Mouse (Mus musculus) forebrain, embryonic 16.5 days (tissue): ENCODE measurements at regions not wholly inside any gene's neighbourhood (a gene's known extent, or its start where the extent isn't known, plus 50 kb on each side); places are given as distances from the start of the nearest gene placed in this dataset.
A peak's percentile ranks its signal among the peaks of the same experiment; 100 is the strongest.

Source experiments
- ATAC-seq: fragments of 200-750 bp; cut with Nextera tagmentation; 2 replicates; pipeline ENCODE4 v1.8.0; 2017; ENCODE audit warnings: mild to moderate bottlenecking, moderate library complexity
- H3K27ac ChIP-seq: fragments of 300-500 bp; sonication (generic); 2 replicates; pipeline ENCODE4 v1.5.1; 2014; ENCODE audit warnings: low read length, control low read depth
- H3K27me3 ChIP-seq: fragments of 300-500 bp; sonication (generic); replicated peaks from 2 replicates; pipeline ENCODE4 v1.6.1; 2014; ENCODE audit warnings: low read length; ENCODE audit not compliant: control insufficient read depth, insufficient read depth
- H3K36me3 ChIP-seq: fragments of 300-500 bp; sonication (generic); 2 replicates; pipeline ENCODE4 v1.6.1; 2014; ENCODE audit not compliant: control insufficient read depth, insufficient read depth
- H3K4me1 ChIP-seq: fragments of 300-500 bp; sonication (generic); replicated peaks from 2 replicates; pipeline ENCODE4 v1.6.1; 2014; ENCODE audit warnings: low read length; ENCODE audit not compliant: control insufficient read depth, insufficient read depth
- H3K4me2 ChIP-seq: fragments of 300-500 bp; sonication (generic); 2 replicates; pipeline ENCODE4 v1.6.1; 2014; ENCODE audit warnings: mild to moderate bottlenecking, low read length, control low read depth
- H3K4me3 ChIP-seq: fragments of 300-500 bp; sonication (generic); replicated peaks from 2 replicates; pipeline ENCODE4 v1.5.1; 2014; ENCODE audit warnings: mild to moderate bottlenecking, low read length, control low read depth
- H3K9ac ChIP-seq: fragments of 300-500 bp; sonication (generic); replicated peaks from 2 replicates; pipeline ENCODE4 v1.6.1; 2014; ENCODE audit warnings: low read depth, low read length, control low read depth
- H3K9me3 ChIP-seq: fragments of 300-500 bp; sonication (generic); 2 replicates; pipeline ENCODE4 v1.6.1; 2016; ENCODE audit warnings: low read length; ENCODE audit not compliant: control insufficient read depth
- WGBS: fragments of 180-500 bp; shearing (Covaris S2); extraction: QIAGEN DNeasy Blood & Tissue Kit; methylation state at CpG from one replicate; pipeline ENCODE4 v1.1.7; 2014; 5-methylcytosine and 5-hydroxymethylcytosine counted together

GRCm38 (mm10) chr8:102983910-102984225 is 198.4 kb upstream of the Cdh11 start:
- peak; percentile 63; the same call in 1 of the 2 replicates for ATAC-seq
- H3K36me3 ChIP-seq, result no peaks in the 10 kb centered on the region
- peaks cover 4% of the 10 kb centered on the region; the same call in 1 of the 2 replicates for H3K4me1 ChIP-seq
- H3K4me3 ChIP-seq, result no peak overlapping the region
- 30% methylated on average over 3 of the region's 3 CpGs for WGBS
- H3K27ac ChIP-seq, result no peak overlapping the region
- H3K27me3 ChIP-seq, result no peaks in the 10 kb centered on the region
- H3K9ac ChIP-seq, result no peak overlapping the region
- no peak overlapping the region for H3K4me2 ChIP-seq
- H3K9me3 ChIP-seq, result no peaks in the 10 kb centered on the region

GRCm38 (mm10) chr8:103007284-103007984 is 222.0 kb upstream of the Cdh11 start:
- Histone ChIP-seq H3K4me1 (no peaks in the 10 kb centered on the region), H3K4me3 (no peak overlapping the region), H3K27me3 (no peaks in the 10 kb centered on the region), H3K36me3 (no peaks in the 10 kb centered on the region), H3K9ac (no peak overlapping the region), H3K9me3 (no peaks in the 10 kb centered on the region), H3K4me2 (no peak overlapping the region), H3K27ac (no peak overlapping the region)
- WGBS, result 72% methylated on average over 2 of the region's 2 CpGs
- no peak for ATAC-seq

- Histone ChIP-seq H3K9ac (no peak overlapping the region), H3K27me3 (no peaks in the 10 kb centered on the region), H3K36me3 (no peaks in the 10 kb centered on the region), H3K4me2 (no peak overlapping the region), H3K4me1 (no peaks in the 10 kb centered on the region), H3K4me3 (no peak overlapping the region), H3K27ac (no peak overlapping the region), H3K9me3 (no peaks in the 10 kb centered on the region)
- ATAC-seq, result 0 out of 2 replicates have a peak, but pooled peaks have one; percentile 40
- 50% methylated on average over 4 of the region's 4 CpGs for WGBS
Measured at GRCm38 (mm10) chr8:103019121-103019520, 233.7 kb upstream of the Cdh11 start.

GRCm38 (mm10) chr8:103023237-103023636 is 237.8 kb upstream of the Cdh11 start:
- 39% methylated on average over 1 of the region's 1 CpGs for WGBS
- H3K9me3 ChIP-seq, result no peaks in the 10 kb centered on the region
- H3K27ac ChIP-seq, result no peak overlapping the region
- no peaks in the 10 kb centered on the region; the same call in 1 of the 2 replicates for H3K4me1 ChIP-seq
- no peak overlapping the region for H3K9ac ChIP-seq
- H3K27me3 ChIP-seq, result no peaks in the 10 kb centered on the region
- H3K4me3 ChIP-seq, result no peak overlapping the region
- H3K36me3 ChIP-seq, result no peaks in the 10 kb centered on the region
- ATAC-seq, result peak; percentile 79
- no peak overlapping the region for H3K4me2 ChIP-seq

GRCm38 (mm10) chr8:103031708-103032107 is 246.3 kb upstream of the Cdh11 start:
- Histone ChIP-seq H3K27ac (no peak overlapping the region), H3K4me3 (no peak overlapping the region), H3K9ac (no peak overlapping the region), H3K27me3 (no peaks in the 10 kb centered on the region), H3K4me1 (no peaks in the 10 kb centered on the region), H3K4me2 (no peak overlapping the region), H3K9me3 (no peaks in the 10 kb centered on the region), H3K36me3 (no peaks in the 10 kb centered on the region)
- 96% methylated on average over 1 of the region's 1 CpGs for WGBS
- ATAC-seq, result no peak

DNA sequence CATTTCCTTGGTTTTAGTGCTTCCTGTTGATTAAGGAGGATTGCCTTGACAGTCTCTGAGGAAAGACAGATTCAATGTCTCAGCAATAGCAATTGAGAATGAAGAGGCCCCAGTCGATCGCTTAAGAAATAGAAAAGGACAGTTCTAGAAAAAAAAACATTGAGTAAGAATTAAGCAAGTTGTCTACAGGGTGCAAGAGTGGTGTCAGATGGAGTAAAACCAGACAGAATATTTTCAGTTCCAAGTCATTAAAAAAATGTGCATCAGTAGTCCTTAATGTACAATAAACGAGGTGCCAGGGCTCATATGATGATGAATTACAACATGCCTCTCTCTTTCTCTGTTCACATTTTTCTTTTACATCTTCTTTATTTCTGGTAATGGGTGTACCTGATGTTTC is 248.5 kb upstream of the Cdh11 start:
- no peak for ATAC-seq
- no peaks in the 10 kb centered on the region for H3K9me3 ChIP-seq
- H3K4me3 ChIP-seq, result no peak overlapping the region
- no peaks in the 10 kb centered on the region for H3K4me1 ChIP-seq
- 72% methylated on average over 3 of the region's 3 CpGs for WGBS
- no peaks in the 10 kb centered on the region for H3K36me3 ChIP-seq
- no peak overlapping the region for H3K27ac ChIP-seq
- H3K27me3 ChIP-seq, result no peaks in the 10 kb centered on the region
- no peak overlapping the region for H3K9ac ChIP-seq
- H3K4me2 ChIP-seq, result no peak overlapping the region

- Histone ChIP-seq H3K4me3 (no peak overlapping the region), H3K4me1 (peaks cover 2% of the 10 kb centered on the region; the same call in 1 of the 2 replicates), H3K9ac (no peak overlapping the region), H3K36me3 (no peaks in the 10 kb centered on the region), H3K4me2 (no peak overlapping the region), H3K27me3 (no peaks in the 10 kb centered on the region), H3K27ac (no peak overlapping the region), H3K9me3 (no peaks in the 10 kb centered on the region)
- 31% methylated on average over 5 of the region's 5 CpGs for WGBS
- peak; percentile 55; the same call in 1 of the 2 replicates for ATAC-seq
Measured at GRCm38 (mm10) chr8:103072079-103072635, 286.7 kb upstream of the Cdh11 start.

DNA sequence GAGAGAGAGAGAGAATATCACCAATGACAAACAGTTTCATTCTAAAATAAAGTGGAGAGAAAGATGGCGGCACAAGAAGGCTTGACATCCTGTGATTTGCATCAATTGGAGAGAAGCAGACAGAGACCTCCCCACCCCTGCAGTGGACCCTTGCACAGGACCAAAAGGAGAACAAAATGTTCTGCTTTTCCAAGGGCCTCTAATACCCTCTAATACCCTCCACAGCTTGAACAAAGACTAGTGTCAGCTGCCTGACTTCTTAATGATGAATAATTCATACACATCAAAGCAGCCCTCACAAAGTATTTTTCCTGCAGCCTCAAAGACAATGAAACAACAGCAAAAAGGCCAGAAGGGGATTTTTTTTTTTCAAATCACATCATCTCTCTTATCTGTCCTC is 287.2 kb upstream of the Cdh11 start:
- Histone ChIP-seq H3K27ac (peak overlapping the region; percentile 8; the same call in 1 of the 2 replicates), H3K4me1 (peaks cover 2% of the 10 kb centered on the region; the same call in 1 of the 2 replicates), H3K4me2 (no peak overlapping the region), H3K9me3 (no peaks in the 10 kb centered on the region), H3K36me3 (no peaks in the 10 kb centered on the region), H3K4me3 (no peak overlapping the region), H3K27me3 (no peaks in the 10 kb centered on the region), H3K9ac (no peak overlapping the region)
- peak; percentile 91 for ATAC-seq
- 21% methylated on average over 1 of the region's 1 CpGs for WGBS

DNA sequence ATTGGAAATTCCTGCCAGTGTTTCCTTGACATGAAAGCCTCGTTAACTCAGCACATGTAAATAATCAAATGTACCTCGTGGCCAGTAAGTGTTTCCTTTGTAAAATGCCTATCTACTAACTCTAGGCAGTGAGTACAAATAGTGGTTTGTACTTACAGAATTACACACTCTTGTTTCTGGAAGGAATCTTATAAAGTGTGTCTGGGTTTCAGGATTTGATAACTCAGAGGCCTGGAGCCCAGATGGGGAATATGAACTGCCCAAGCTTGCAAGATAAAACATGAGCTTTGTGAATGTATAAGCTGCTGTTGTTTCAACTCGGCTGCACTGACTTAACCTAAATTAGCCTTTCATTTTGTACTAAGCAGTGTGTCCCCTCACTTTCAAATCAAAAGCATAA is 293.1 kb upstream of the Cdh11 start:
- no peak for ATAC-seq
- Histone ChIP-seq H3K4me1 (no peaks in the 10 kb centered on the region), H3K9me3 (no peaks in the 10 kb centered on the region), H3K27me3 (no peaks in the 10 kb centered on the region), H3K27ac (no peak overlapping the region), H3K36me3 (no peaks in the 10 kb centered on the region), H3K4me3 (no peak overlapping the region), H3K4me2 (no peak overlapping the region), H3K9ac (no peak overlapping the region)
- 20% methylated on average over 3 of the region's 3 CpGs for WGBS
